Mouse (Mus musculus): ENCODE data around the gene Psmc5.

Psmc5 gene

GRCm38 (mm10) chr11:106306065-106306385 lies 50.1 kb downstream of the Psmc5 start:
- DNase-seq (ENCODE audit: low spot score in 2 of 2), result no peak

GRCm38 (mm10) chr11:106306758-106307157 lies 50.8 kb downstream of the Psmc5 start:
- DNase-seq (ENCODE audit: low spot score in 2 of 2), result no peak

- DNase-seq (ENCODE audit: low spot score in 2 of 2), result no peak
Observed at GRCm38 (mm10) chr11:106307432-106307831, 51.5 kb downstream of the Psmc5 start.

GRCm38 (mm10) chr11:106308162-106308561 lies 52.2 kb downstream of the Psmc5 start:
- no peak for DNase-seq (ENCODE audit: low spot score in 2 of 2)

- no peak for DNase-seq (ENCODE audit: low spot score in 2 of 2)
Observed at GRCm38 (mm10) chr11:106310123-106310522, 54.2 kb downstream of the Psmc5 start.
